Mouse (Mus musculus) midbrain, postnatal 0 days (tissue): Measurements from ENCODE around the gene Acsl3. TPM values are rescaled to one million over a fixed set of nuclear protein-coding genes. Genes with fewer than 3 reads are reported as not detected.

Source experiments
- ATAC-seq: fragments of 200-750 bp; cut with Nextera tagmentation; 2 replicates; pipeline ENCODE4 v1.8.0; 2017; ENCODE audit warnings: moderate number of reproducible peaks, mild to moderate bottlenecking, moderate TSS enrichment, moderate library complexity; ENCODE audit not compliant: low FRiP score
- DNase-seq: peaks from one replicate; pipeline ENCODE4 v3.0.0-alpha.2; 2015; ENCODE audit warnings: low spot score
- H3K27ac ChIP-seq: fragments of 300-500 bp; sonication (generic); 2 replicates; pipeline ENCODE4 v1.5.1; 2014; ENCODE audit warnings: low read depth, mild to moderate bottlenecking, low read length, mixed read lengths
- H3K27me3 ChIP-seq: fragments of 300-500 bp; sonication (generic); 2 replicates; pipeline ENCODE4 v1.6.1; 2014; ENCODE audit warnings: low read length, control low read depth, mixed read lengths; ENCODE audit not compliant: insufficient read depth
- H3K36me3 ChIP-seq: fragments of 300-500 bp; sonication (generic); 2 replicates; pipeline ENCODE4 v1.6.1; 2014; ENCODE audit warnings: low read length, control low read depth, mixed read lengths; ENCODE audit not compliant: insufficient read depth
- H3K4me1 ChIP-seq: fragments of 300-500 bp; sonication (generic); 2 replicates; pipeline ENCODE4 v1.6.1; 2014; ENCODE audit warnings: mild to moderate bottlenecking, control low read depth, antibody characterized with exemption, low read length, mixed read lengths; ENCODE audit not compliant: insufficient read depth
- H3K4me2 ChIP-seq: fragments of 300-500 bp; sonication (generic); 2 replicates; pipeline ENCODE4 v1.6.1; 2014; ENCODE audit warnings: low read depth, mild to moderate bottlenecking, low read length, mixed read lengths; ENCODE audit not compliant: poor library complexity, severe bottlenecking
- H3K4me3 ChIP-seq: fragments of 300-500 bp; sonication (generic); 2 replicates; pipeline ENCODE4 v1.5.1; 2014; ENCODE audit warnings: low read depth, mild to moderate bottlenecking, low read length, moderate library complexity
- H3K9ac ChIP-seq: fragments of 300-500 bp; sonication (generic); replicated peaks from 2 replicates; pipeline ENCODE4 v1.6.1; 2014; ENCODE audit warnings: mild to moderate bottlenecking, low read length, moderate library complexity, mixed read lengths; ENCODE audit not compliant: poor library complexity, severe bottlenecking
- H3K9me3 ChIP-seq: fragments of 300-500 bp; sonication (generic); 2 replicates; pipeline ENCODE4 v1.6.1; 2016; ENCODE audit warnings: low read length, control low read depth
- CTCF ChIP-seq: IDR thresholded peaks from 2 replicates; pipeline ENCODE4 v1.5.1; 2016; ENCODE audit warnings: antibody characterized with exemption, mild to moderate bottlenecking
- WGBS: fragments of 180-500 bp; shearing (Covaris S2); extraction: QIAGEN DNeasy Blood & Tissue Kit; methylation state at CpG from one replicate; pipeline ENCODE4 v1.1.7; 2014; 5-methylcytosine and 5-hydroxymethylcytosine counted together
- polyA plus RNA-seq: library from polyadenylated mRNA; unstranded; fragments of >200 nt; fragmentation: Nextera tagmentation; extraction: Ambion mirVana; gene quantifications from 2 replicates; pipeline ENCODE4 v1.2.1, GENCODE M21; 2015
- total RNA-seq: library from RNA; depleted of rRNA; stranded (reverse); fragments of >200 nt; gene quantifications from 2 replicates; pipeline ENCODE4 v1.2.3, GENCODE M21; 2014

Acsl3 gene
- total and polyA plus RNA-seq, 2 experiments from 2014 or later: 87.5 to 108 TPM

- ATAC-seq: no peak
Measured at GRCm38 (mm10) chr1:78640871-78641270, 16.8 kb upstream of the Acsl3 start.

GRCm38 (mm10) chr1:78641791-78642190 is 15.8 kb upstream of the Acsl3 start:
- Histone ChIP-seq H3K27ac (no peak overlapping the region), H3K27me3 (no peaks in the 10 kb centered on the region), H3K4me1 (no peaks in the 10 kb centered on the region), H3K4me3 (no peak overlapping the region), H3K4me2 (no peak overlapping the region), H3K36me3 (no peaks in the 10 kb centered on the region), H3K9me3 (no peaks in the 10 kb centered on the region), H3K9ac (no peak overlapping the region)
- no peak for TF ChIP-seq CTCF
- 93% methylated on average over 3 of the region's 3 CpGs for WGBS
- DNase-seq (no peak), ATAC-seq (no peak)

More at GRCm38 (mm10) chr1:78640871-78641270, 16.8 kb upstream of the Acsl3 start:
- no peak overlapping the region for H3K4me2 ChIP-seq
- no peaks in the 10 kb centered on the region for H3K9me3 ChIP-seq
- no peak for DNase-seq
- H3K27me3 ChIP-seq: no peaks in the 10 kb centered on the region
- no peak overlapping the region for H3K27ac ChIP-seq
- no peak overlapping the region for H3K4me3 ChIP-seq
- no peaks in the 10 kb centered on the region for H3K36me3 ChIP-seq
- no peak overlapping the region for H3K9ac ChIP-seq
- no peaks in the 10 kb centered on the region for H3K4me1 ChIP-seq
- no peak for TF ChIP-seq CTCF

GRCm38 (mm10) chr1:78642197-78642596 is 15.4 kb upstream of the Acsl3 start:
- H3K36me3 ChIP-seq: no peaks in the 10 kb centered on the region
- 81% methylated on average over 2 of the region's 2 CpGs for WGBS
- H3K27ac ChIP-seq: no peak overlapping the region
- no peak for TF ChIP-seq CTCF
- H3K27me3 ChIP-seq: no peaks in the 10 kb centered on the region
- DNase-seq (no peak), ATAC-seq (no peak)
- no peak overlapping the region for H3K4me2 ChIP-seq
- no peaks in the 10 kb centered on the region for H3K9me3 ChIP-seq
- no peak overlapping the region for H3K4me3 ChIP-seq
- no peaks in the 10 kb centered on the region for H3K4me1 ChIP-seq
- no peak overlapping the region for H3K9ac ChIP-seq

GRCm38 (mm10) chr1:78647317-78647885 is 10.2 kb upstream of the Acsl3 start:
- Histone ChIP-seq H3K4me1 (no peaks in the 10 kb centered on the region), H3K9me3 (no peaks in the 10 kb centered on the region), H3K27ac (no peak overlapping the region), H3K36me3 (no peaks in the 10 kb centered on the region), H3K4me2 (no peak overlapping the region), H3K9ac (no peak overlapping the region), H3K27me3 (no peaks in the 10 kb centered on the region), H3K4me3 (no peak overlapping the region)
- WGBS: 47% methylated on average over 8 of the region's 8 CpGs
- ATAC-seq (no peak), DNase-seq (no peak)
- no peak for TF ChIP-seq CTCF

- no peak overlapping the region for H3K27ac ChIP-seq
- no peaks in the 10 kb centered on the region for H3K4me1 ChIP-seq
- H3K36me3 ChIP-seq: no peaks in the 10 kb centered on the region
- DNase-seq (no peak), ATAC-seq (0 out of 2 replicates have a peak, but pooled peaks have one; percentile 27)
- no peak overlapping the region for H3K4me2 ChIP-seq
- no peak overlapping the region for H3K4me3 ChIP-seq
- TF ChIP-seq CTCF: no peak
- WGBS: 37% methylated on average over 6 of the region's 6 CpGs
- H3K9me3 ChIP-seq: no peaks in the 10 kb centered on the region
- H3K9ac ChIP-seq: no peak overlapping the region
- H3K27me3 ChIP-seq: no peaks in the 10 kb centered on the region
Measured at GRCm38 (mm10) chr1:78649269-78650061, 8.2 kb upstream of the Acsl3 start.

GRCm38 (mm10) chr1:78656472-78656871 is 1.2 kb upstream of the Acsl3 start:
- Histone ChIP-seq H3K27me3 (no peaks in the 10 kb centered on the region), H3K4me3 (no peak overlapping the region), H3K36me3 (no peaks in the 10 kb centered on the region), H3K9ac (no peak overlapping the region), H3K4me2 (no peak overlapping the region), H3K4me1 (peaks cover 12% of the 10 kb centered on the region; the same call in 1 of the 2 replicates), H3K27ac (no peak overlapping the region), H3K9me3 (no peaks in the 10 kb centered on the region)
- 11% methylated on average over 2 of the region's 2 CpGs for WGBS
- no peak for TF ChIP-seq CTCF
- ATAC-seq: no peak
- no peak for DNase-seq
